Mouse (Mus musculus): Measurements from ENCODE around the gene Sgo2a.
"Not testable (repeated sequence)": the region's sequence is repeated elsewhere in the genome, so short reads cannot be mapped to it uniquely, and the experiment has no call there.

Sgo2a gene

DNA sequence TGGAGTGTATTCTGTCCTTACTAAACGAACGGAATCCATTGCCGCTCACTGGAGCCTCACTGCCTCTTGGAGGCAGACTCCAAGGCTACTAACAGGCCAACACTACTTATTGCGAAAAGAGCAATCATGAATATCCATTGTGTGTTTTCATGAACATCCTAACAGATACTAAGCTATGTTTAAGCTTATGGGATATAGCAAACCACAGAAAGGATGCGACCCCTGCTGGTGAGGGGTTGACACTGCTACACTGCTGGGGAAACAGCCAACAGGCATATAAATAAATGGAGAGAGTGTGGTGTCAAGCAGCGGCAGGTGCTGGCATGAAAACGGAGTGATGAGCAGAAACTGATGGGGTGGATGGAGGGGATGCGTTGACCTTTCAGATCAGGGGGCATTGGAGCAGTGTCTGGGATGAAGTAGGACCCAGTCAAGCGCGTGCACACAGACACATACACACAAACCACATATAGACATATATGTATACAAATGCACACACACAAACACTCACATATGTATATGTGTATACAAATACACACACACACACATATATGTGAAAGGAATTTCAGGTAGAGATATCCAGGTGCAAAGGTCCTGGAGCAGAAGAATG, 35.5 kb downstream of the Sgo2a start:
- DNase-seq, result peak; percentile 60 to 61

DNA sequence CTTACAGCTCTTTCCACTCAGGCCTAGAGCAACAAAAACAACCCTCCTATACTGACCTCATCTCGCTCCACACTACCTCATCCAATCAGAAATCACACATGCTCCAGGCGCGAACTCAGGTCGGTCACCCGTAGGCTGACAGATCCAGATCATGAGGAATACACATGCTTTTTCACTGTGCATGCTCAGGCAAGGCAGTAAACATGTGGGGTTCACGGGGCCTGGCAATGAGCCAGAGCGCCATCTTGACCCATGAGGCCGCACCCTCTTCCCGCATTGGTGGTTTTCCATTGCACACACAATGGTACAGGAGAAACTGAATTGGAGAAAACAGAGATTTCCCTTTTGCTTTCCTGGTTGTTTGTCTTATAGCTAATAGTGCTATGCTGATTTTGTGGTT, 41.5 kb downstream of the Sgo2a start:
- not testable (repeated sequence) for DNase-seq

GRCm38 (mm10) chr1:58045076-58045475, 49.3 kb downstream of the Sgo2a start:
- DNase-seq, result no peak

DNA sequence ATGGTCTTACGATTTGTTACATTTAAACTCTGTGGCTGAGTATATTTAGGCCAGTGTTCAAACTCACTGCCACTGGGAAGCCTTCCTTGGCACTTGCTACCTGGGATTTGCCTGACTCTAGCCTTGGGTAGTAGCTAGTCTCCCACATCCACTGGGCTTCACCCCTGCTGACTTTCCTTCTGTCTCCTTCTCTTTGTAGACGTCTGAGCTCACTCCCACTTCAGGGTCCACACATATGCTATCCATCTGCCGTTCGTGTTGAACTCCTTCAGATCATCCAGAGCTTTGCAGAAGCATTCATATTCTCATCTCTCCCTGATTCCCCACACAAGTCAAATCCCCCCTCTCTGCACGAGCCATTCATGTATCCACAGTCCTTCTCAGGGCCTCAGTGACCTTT, 49.8 kb downstream of the Sgo2a start:
- no peak for DNase-seq

DNA sequence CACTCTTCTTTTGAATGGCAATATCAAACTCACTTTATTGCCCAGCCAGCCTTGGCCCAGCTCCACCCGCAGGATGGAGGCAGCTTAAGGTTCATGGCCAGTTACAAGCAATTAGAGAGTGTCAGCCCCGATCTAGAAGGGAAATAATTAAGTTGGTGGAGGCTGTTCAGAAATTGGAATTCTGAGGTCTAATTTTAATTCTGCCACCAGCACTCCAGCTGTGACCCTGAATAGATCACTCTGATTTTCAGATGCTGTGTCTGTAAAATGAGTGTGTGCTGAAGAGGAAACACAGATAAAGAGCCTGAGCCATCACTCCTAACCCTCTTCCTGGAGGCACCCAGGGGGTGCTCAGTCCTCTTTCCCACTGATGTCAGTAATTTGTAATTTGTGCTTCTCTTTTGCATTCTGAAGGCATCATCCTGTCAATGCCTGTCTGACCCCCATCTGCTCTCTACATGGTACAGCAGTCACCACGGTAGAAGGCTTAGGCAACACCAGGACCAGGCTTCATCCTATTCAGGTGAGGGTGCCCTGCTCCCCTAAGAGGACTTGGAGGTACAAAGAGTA, 51.0 kb downstream of the Sgo2a start:
- DNase-seq, result no peak

DNA sequence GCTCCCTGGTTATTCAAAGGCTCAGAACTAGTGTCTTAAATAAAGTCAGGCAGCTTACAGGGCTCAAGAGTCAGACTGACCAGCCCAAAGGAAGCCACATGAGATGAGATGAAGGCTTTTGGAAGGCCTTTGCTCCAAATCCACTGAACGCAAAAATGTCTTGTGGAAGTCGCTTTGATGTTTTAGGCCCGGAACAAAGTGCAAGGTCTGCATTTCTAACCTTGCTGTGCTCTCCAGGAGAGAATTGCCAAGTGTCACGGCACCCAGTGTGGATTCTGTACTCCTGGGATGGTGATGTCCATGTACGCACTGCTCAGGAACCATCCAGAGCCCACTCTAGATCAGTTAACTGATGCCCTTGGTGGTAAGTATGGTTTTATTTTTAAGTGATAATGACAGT, 53.4 kb downstream of the Sgo2a start:
- DNase-seq, result no peak

- DNase-seq, result no peak
Observed at GRCm38 (mm10) chr1:58055598-58055997, 59.8 kb downstream of the Sgo2a start.

DNA sequence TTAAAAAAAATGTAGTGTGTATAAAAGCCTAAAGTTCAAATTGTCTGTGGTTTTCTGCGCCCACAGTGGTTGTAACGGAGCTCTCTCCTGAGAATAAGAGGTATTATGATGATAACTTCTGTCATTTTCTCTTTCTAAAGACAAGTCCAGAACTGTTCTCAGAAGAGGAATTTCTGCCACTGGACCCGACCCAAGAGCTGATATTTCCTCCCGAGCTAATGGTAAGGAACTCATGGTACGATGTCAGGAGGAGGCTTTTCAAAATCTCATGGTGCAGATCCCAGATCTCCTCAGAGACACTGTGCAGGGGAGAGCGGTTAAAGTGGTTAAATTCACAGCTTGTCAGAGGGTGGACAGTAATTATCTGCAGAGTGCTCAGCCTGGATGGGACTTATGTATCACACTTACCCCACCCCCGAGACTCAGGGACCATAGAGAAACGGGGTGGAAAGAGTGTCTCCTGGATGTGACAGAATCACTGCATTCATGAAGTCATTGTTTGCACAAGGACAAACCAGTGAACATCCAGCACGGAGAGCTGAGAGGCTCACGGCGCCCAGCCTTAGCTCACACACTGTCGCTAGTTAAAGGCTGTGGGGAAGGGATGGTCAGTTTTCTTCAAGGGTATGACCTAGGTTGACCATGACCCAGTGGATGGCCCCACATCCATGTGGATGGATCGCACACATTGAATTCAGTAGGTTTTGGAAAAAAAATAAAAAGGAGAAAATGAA, 60.5 kb downstream of the Sgo2a start:
- DNase-seq, result no peak

DNA sequence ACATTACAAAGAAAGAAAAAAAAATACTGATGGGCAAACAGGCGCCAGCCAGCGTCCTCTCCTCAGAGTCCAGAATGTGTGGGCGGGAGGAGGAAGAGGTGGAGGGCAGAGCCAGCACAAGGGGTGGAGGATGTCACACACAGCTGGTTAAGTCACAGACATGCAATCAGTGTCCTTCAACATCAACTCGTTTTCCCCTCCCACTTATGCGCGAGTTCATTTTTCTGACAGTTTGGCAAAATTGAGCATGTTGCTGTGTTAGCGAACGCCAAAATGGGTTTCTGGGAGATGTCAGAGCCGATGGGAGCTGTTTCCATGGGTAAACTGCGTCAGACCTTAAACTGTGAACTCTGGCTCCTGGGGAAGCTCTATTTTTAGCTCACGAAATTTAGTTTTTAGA, 61.2 kb downstream of the Sgo2a start:
- peak; percentile 49 to 56 for DNase-seq

GRCm38 (mm10) chr1:58058846-58059245, 63.1 kb downstream of the Sgo2a start:
- DNase-seq, result no peak

- no peak for DNase-seq
Observed at GRCm38 (mm10) chr1:58062131-58062530, 66.4 kb downstream of the Sgo2a start.

DNA sequence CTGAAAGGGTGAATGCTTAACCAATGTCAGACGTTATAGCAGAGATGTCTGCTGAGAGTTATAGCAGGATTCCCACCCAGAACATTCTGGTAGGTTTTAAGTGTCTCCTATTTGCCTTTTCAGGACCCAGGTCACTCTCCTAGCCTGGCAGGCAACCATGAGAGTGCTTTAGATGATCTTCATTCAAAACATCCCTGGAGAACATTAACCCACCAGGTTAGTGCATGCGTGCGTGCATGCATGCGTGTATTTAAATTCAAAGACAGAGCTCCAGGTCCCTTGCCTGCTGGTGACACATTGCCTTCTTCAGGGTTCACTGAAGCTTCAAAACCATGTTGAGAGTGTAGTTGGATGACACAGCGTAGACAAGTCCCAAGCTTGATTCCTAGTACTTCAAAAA, 69.4 kb downstream of the Sgo2a start:
- no peak for DNase-seq

DNA sequence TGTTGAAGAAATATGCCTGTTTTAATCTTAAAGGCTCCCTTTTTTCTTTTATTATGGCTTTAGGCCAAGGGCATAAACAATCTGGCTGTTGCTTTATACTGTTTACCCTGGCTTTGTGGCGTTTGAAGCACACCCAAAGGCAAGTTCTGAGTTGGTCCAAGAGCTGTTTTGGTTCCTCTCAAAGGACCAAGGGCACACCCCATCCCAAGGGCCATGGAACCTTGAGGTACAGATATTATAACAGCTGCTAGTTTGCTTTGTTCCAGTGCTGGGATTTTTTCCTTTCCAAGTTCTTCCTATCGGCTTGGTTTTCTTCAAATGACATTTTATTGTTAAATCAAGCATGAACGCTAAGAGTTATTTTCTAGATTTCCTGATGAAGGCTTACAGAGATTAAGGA, 69.8 kb downstream of the Sgo2a start:
- DNase-seq, result no peak

DNA sequence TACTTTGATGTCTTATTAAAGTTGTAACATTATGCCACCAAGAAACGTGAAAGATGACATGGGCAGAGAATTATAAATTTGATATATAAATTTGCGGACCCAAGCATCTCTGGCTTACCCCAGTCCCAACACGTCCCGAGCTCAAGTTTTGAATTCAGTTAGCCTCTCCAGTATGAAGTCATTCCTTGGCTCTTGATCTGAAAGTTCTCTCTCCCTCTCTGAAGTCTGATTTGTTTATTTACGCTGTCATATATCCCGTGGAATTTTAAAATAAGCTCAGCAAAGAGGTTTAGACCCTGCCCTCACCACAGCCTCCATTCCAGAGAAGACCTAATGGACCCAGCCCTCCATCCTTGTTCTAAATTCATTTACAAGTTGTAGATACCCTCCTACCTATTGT, 73.4 kb downstream of the Sgo2a start:
- DNase-seq, result no peak

DNA sequence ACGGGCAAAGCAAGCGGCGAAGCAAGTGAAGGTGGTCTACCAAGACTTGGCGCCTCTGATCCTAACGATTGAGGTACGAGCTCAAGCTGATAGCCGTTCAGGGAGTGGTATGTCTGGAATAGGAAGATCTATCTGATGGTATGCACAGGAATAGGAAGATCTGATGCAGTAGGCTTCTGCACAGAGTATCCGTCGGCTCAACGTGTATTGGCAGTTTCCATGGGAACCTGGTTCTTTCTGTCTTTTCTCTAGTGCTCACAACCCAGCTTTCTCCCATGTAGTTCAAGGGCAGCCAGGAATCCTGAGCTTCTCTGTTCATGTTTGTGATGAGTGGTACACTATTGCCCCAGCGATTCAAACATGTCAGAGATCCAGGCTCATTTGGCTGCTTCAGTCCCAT, 74.3 kb downstream of the Sgo2a start:
- no peak for DNase-seq

- no peak for DNase-seq
Observed at GRCm38 (mm10) chr1:58071006-58071405, 75.2 kb downstream of the Sgo2a start.

DNA sequence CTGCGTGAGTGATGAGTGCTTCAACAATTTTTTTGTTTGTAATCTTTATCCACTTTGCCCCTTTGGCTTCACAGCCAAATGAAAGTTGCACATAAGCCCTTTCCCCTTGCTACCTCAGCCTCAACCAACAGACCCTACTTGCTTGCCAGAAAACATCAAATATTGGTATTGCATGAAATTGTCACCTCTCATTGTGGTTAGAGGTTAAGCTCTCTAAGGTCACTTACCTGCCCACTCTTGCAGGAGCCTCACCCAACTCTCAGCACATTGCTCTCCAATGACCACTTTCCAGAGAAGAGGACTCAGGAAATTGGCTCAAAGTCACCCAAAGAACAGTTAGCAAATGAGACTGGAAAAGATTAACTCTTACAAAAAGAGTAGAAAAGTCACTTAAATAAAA, 75.7 kb downstream of the Sgo2a start:
- DNase-seq, result peak in 1 of 2 experiments; percentile 21

DNA sequence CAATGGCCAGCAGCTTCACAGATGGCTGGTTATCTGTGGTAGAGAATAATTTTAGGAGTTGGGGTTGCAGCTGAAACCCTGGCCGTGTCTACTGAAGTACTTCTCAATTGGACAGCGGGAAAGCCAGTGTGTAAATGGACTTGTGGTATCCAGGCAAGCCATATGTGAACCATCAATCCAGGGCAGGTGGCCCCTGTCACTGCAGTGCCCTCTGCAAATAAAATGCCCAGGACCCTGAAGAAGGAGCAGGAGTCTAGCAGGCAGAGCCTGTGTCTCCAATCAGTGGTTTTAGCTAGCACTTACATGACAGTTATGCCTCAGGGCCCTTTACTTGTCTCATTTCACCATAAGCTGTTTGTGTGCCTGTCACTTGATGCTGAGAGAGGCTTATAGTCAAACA, 76.6 kb downstream of the Sgo2a start:
- no peak for DNase-seq

- no peak for DNase-seq
Observed at GRCm38 (mm10) chr1:58072991-58073730, 77.4 kb downstream of the Sgo2a start.

GRCm38 (mm10) chr1:58074266-58074665, 78.5 kb downstream of the Sgo2a start:
- no peak for DNase-seq

Data from lung, adult 18-20 months (tissue).